Mouse (Mus musculus) kidney, adult 8-10 months (tissue): ENCODE measurements around the gene Cubn.
A peak's percentile ranks its signal among the peaks of the same experiment; 100 is the strongest.

ENCODE experiments used
- DNase-seq, 2 experiments: peaks; one replicate each; pipeline ENCODE4 v3.0.0; 2022

Gene Cubn

DNA sequence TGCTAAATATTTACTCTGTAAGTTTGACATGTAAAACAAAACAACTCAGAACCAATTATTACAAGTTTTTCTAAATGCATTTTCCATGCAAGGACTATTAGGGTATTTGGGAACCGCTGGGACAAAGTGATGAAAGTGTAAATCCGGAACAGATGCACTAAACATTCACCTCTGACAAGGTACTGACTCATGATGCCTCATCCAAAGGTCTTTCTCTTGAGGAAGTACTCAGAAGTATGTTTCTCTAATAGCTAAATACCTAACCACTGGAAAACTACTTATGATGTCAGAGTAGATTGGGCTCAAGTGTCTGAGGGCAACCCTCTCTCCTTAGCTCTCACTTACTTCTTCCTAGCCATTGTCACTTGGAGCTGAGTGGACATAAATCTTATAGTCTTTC lies 10.9 kb downstream of the Cubn start:
- DNase-seq, result no peak

DNA sequence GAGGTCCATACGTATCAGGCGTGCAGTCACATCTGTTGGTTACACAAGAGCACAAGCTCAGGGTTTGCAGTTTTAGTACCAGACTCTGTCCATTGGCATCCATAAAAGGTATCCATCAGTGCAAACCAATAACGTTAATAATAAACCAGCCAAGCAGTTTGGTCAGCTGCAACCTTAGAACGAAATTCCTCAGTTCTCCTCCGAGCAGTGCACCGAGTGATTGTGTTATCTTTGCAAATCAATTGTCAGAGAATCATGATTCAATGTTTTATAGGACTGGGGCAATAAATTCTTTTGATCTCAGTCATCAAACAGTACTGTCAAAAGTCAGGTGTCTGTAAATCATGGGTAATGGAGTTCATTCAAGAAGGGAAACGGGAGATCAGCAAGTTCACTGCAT lies 12.4 kb downstream of the Cubn start:
- no peak for DNase-seq

DNA sequence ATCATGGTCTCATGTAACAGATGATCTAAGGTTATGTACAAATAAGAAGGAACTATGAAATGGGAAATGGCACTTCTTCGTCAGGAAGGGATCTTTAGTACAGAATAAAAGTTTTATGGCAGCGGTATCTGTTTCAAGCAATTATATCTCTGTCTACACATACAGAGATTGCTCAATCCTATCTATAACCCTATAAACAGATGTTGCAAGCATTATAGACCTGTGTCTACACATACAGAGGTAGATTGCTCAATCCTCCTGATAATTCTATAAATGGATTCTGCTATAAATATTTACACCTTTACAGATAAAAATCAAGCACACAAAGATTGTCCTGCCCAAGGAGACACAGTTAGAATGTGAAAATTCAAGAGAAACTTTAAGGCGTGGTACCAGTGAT lies 21.5 kb downstream of the Cubn start:
- no peak for DNase-seq

DNA sequence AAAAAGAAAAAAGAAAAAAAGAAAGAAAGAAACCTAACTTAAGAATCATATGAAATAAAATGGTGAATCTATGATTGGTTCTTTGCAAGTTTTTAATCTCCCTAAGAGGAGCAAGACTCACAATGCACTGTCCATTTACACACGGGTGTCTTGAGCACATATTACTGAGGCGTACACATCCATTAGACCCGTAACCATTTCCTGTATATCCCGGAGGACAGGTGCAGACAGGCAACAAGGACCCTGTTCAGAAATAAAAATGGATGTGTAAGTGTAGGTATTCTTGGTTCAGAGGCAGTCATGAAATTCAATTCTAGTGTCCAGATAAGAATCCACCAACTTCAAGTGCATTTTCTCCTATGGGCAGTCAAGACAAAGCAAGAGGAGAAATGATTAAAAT lies 22.0 kb downstream of the Cubn start:
- DNase-seq, result no peak

DNA sequence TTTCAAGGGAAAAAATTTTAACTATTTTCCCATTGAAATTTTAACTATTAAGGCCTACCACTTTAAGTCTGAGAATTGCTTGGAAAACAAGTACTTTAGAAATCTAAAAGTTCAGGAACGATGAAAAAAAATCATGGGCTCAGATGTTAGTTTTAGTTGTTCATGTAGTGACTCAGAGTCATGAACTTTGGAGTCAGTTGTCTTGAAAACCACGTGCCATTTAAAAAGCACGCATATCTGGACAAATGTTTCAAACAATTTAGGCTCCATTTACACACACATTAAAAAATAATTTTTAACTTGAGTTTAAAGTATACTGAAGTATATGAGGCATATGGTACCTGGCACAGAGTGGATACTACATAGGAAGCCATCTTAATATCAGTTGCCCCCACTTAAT lies 24.9 kb downstream of the Cubn start:
- no peak for DNase-seq

DNA sequence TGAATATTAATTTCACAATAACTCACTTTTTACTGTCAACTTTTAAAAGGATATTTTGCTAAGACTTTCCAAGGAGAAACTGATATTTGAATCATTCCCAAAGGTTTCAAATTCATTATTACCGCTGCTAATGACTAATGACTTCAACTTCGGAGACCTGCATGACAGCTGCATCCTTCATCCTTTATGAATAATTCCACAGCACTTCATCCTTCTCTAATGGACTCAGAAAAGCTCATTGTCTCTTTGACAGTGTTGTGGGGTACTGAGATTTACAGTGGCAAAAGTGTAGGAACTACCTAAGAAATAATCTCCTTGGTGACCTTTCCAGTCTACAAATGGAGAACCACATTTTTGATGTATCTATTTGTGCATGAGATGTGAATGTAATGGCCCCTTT lies 33.5 kb downstream of the Cubn start:
- DNase-seq, result no peak

DNA sequence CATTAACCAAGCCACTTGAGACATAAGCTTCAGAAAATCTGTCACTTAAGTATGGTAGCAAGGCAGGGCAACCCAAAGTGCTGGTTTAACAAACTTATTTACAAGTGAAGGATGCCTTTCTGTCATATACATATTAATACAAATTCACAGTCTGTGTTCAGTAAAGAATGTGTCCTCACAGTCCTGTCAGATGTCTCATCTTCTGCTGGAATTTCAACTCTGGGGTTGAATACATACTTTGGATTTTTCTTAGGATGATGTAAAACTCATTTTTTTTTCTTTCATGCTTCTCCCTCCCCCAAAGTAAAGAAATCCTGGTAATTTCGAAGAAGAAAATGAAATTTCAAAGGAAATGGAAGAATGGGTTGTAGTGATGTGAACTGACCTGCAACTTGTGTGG lies 34.8 kb downstream of the Cubn start:
- DNase-seq, result no peak

DNA sequence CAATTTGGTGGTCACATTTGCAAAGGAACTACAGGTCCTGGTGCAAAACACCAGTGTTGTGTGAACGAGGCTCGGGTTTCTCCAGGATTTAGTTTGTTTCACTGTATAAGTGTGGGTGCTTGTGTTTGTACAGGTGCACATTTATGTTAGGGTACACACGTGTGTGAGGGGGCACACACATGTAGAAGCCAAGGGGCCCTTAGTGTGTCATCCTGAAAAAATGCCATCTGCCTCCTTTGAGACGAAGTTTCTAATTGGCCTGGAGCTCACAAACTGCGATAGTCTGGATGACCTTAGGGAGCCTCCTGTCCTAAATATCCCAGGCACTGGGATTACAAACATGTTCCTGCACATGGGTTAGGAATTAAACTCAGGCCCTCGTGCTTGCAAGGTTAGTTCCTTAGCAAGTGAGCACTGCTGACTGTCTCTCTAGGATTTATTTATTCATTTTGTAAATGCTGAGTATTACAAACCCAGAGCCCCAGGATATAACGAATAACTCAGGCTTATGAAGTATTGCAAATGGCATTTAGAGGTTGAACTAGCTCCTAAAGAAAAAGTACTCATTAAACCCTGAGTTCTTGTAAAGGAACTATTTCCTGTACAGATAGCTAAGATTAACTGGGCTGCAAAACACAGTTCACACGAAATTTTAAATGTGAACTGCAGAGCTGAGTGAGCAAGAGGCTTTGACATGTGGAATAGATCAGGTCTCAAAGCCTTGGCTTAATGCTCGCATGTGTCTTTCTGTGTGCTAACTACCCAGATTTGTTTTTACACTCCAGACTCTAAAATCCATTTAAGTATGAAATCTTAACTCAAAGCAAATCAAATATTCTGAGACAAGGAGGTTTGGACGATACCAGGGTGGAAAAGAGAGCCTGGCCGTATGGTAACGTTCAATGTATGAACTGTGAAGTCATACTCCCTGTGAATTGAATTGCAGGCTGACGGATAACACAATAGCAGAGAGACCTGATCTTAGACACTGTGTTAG lies 39.8 kb downstream of the Cubn start:
- DNase-seq, result no peak

DNA sequence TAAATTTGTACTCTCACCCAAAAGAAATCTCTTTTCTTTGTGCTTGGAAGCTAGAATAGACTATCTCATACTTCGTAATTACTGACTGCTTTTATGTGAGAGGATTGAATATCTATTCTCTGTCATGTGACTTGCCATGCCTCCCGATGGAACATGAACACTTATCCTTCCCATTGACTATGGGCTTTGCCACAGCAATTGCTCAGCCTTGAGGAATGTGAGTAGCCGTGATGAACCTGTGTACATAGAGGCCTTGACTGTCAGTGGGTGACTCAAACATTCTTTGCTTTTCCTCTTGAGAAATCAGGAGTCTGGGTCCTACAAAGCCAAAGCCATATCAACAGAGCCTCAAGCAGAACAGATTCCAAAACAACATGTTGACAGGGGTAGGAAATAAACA lies 40.7 kb downstream of the Cubn start:
- no peak for DNase-seq

DNA sequence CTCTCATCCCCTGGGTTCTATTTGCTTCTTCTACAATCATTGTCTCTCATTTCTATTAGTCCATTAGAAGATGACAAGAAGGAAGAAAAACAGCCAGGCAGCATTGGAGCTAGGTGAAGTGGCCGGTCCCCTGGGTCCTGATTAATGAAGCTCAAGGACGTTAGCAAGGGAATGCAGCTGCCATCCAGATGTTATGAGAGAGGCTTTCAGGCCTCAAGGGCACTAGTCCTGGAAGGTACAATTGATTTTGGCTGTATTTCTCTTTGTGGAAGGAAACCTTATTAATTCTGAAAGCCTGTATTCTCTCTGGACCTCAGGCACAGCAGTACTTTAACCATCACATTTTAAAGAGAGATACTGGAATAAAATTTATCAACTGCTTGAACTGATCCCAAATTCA lies 41.1 kb downstream of the Cubn start:
- no peak for DNase-seq

DNA sequence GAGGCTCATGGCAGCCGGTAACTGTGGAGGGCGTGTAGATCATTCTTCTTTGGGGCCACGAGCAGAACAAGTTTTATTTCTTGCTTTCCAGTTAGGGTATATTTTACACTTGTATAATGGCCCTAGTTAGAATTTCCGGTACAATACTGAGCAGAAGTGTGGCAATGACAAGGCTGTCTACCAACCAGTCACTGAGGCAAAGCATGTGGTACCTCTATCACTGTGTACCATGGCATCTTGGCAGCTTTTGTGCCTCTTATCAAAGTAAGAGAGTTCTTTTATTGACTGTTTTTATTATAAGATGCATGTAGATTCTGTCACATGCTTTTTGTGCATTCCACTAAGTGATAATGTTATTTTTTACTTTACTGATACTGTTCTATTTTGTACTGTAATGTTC lies 46.5 kb downstream of the Cubn start:
- DNase-seq, result no peak

DNA sequence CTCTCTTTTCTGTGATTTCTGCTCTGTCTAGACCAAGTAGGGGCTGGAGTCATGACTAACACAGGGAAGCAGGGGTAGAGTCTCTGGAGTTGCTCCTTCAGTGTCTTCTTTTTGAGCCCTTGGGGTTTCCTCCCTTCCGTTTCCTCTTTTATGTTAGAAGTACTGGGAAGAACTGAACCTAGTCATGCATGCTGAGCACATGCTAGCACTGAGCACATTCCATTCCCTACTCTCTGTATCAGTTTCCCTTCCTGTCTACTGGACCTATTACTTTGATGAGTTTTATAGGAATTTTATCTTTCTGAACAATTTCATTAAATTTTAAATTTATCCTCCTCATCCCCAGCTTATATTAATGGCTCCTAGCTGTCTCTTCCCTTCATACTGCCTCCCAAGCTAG lies 52.6 kb downstream of the Cubn start:
- DNase-seq, result no peak

DNA sequence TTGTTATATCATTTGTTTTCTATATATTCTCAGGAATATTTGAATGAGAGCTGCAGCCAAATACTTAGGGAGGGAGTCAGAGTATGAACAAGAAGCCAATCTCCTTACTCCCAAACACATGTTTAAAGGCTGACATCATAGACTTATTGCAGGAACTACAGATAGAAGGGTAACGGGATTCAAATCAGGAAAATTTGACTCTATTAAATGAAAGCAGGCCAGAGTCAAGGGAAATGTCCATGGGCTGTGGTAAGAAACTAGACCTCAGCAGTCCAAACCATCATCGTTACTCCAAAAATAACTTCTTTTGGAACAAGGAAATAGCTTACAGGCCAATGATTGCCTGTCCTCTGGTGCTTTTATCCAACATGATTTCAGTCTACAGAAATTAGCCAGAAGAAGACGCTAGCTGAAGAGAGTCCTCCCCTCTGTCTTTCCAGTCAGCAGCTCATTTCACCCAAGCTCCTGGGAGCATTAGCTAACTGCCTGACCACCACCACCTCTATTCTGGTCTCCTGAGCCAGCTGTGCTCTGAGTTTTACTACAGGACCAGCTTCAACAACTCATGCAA lies 53.3 kb downstream of the Cubn start:
- DNase-seq, result no peak

DNA sequence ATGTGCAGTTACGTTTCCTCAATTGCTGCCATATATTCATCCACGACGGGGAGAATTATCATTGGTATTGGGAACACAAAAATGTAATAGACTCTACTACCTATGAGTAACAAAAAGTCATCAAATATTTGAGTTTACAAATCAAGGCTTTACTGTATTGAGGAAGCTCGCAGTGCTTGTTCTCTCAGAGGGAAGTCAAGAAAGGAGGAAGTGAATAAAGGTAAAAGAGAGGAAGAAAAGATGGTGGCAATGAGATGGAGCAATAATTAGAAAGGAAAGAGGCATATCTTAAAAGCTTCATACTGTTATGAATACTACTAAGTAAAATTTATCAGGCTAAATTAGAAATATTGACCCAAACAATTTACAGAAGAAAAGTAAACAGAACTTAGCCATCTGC lies 59.6 kb downstream of the Cubn start:
- no peak for DNase-seq

DNA sequence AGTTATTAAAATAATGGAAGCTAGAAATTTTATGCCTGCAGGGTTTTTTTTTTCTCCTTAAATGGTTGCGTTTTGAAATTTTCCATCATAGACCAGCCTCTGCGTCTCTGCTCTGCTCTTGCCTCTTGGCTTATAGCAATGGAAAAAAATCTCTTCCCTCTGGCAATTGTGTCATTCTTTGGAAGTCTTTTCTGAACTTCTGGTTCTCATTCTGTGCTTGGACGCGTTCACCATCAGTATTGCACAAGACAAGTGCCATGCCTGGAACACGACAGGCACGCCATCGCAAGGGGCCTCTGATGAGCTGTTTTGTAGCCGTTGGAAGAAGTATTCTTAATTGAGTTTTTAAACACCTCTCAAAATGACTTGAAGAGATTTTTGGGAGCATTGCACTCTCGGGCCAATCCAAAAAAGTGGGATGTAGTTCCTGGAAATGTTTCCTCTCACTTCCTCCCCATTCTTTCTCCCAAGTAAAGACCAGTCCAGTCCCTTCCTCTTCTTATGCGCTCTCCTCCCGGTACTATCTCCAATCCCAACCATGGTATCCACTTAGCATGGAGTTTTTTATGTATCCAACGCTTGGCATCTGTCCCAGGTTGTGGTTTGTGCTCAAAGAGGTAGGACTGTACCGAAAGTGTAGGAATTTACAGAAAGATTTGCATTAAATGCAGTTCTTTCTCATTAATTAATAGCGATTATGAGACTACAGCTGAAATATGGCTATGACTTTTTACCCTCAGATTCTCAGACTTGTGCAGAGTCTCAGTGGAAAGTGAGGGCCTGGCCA lies 69.4 kb downstream of the Cubn start:
- DNase-seq, result no peak

DNA sequence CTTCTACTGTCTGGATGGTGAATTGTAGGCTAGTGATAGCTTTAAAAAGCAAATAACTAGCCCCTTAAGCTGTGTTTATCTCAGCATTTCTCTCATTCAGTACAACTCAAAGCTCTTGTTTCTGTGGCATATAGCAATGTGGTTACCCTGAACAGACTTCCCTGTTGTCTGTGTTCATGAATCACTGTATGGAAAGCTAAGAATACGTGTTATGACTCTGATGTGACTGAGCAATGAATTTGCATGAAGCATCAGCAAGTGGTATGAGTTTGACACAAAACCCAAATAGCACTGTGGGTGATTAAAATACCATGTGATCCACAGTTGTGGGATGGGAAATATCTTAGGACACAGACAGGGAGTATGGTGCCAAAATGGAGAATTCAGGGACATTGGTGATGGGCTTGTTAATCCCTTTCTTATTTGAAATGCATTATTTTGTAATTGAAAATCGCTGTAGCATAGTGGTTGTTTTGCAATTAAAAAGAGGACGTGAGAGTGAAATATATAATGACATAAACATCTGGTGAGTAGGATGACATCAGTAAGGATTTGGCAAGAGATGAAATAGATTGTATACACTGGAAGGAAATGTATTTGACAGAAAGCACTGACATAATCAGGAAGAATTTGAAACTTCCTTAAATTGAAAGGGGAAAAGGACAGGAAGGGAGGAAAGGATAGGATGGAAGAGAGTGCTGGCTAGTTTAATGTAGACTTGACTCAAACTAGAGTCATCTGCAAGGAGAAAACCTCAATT lies 74.7 kb downstream of the Cubn start:
- no peak for DNase-seq

DNA sequence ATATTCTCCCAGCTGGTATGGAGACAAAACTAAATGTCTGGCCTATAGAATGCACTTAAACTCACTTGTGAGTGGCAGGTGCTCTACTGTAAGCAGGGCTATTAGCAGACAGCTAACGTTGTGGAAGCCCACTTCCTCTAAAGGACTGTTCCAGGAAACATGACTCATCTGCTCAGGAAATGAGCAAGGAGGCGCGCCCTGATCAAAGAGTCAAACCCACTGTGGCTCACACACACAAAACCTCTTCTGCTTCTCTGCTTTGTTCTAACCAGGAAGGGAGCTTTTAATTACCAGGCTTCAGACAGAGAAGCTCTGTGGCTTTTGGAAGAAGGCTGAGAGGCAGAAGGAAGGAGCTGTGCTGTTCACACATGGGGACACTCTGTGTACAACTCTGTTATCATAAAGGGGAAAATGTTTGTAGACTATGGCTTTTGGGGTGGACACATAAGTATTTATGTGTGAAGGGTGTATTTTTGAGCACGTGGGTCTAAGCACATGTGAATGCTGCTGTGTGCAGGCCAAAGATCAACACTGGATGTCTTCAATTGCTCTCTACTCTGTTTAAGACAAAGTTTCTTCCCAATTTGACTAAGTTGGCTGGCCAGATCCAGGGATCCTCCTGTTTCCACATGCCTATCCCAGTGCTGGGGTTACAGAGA lies 78.0 kb downstream of the Cubn start:
- DNase-seq, result peak; percentile 51 to 58

DNA sequence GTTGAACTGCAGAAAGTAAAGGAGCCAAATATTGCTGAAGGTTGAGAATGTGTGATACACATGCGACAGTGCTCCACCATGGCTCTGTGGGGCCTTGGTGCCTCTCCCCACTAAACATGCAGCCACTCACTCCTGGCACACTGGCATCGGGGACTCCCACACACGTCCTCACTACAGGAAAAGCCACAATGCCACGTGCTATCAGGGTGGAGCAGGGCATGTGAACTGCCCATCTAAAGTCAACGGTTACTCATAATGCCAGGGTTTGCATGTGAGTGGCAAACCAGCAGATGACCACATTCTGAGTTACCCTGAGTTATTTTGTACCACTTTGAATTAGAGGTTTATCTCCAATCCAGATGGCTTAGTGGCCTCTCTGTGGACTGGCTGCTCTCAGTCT lies 81.0 kb downstream of the Cubn start:
- DNase-seq, result no peak

DNA sequence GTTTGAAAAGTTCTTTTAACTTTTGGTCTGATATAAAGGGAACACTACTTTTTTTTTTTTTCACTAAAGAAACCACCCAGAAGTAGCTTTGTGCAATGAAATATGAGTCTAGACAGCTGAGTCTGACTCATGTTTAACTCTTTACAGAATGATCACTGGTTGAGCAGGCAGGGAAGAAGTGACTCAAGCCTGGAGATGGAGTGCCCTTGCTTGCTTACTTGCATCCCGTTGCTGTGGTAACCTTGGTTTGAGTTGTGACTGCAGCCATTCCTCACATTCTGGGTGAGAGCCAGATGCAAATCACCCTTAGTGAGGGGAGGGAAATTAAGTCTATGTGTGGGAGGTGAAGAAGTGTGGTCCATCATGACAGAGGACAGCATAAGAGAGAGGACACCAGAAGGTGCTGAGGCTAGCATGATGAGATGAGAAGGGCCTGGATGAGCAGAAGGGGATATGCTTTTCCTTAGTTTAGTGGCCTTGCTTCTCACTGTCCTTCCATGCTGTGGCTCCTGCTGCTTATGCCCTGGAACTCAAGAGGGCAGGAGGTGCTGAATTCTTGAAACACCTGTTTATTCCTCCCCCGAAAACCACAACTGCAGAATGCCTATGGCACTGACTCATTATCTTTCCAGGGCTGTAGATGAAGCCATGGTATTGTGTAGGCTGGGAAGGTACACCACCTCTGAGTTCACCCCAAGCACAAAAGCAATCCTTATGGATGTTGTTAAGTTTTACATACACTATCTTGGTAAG lies 81.7 kb downstream of the Cubn start:
- DNase-seq, result peak in 1 of 2 experiments; percentile 6

DNA sequence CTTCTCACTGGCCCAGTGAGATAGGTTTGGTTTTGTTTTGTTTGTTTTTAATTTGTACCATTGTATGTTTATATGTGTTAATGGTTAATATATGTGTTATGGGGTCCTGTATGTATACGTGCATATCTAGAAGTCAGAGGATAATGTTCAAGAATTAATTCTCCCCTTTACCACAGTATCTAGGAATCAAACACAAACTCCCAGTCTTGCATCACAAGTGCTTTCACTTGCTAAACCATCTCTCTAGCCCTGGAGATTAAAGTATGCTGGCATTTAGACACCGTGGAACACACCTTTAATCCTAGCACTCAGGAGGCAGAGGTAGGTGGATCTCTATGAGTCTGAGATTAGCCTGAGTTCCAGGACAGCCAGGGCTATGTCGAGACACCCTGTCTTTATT lies 83.3 kb downstream of the Cubn start:
- DNase-seq, result no peak

DNA sequence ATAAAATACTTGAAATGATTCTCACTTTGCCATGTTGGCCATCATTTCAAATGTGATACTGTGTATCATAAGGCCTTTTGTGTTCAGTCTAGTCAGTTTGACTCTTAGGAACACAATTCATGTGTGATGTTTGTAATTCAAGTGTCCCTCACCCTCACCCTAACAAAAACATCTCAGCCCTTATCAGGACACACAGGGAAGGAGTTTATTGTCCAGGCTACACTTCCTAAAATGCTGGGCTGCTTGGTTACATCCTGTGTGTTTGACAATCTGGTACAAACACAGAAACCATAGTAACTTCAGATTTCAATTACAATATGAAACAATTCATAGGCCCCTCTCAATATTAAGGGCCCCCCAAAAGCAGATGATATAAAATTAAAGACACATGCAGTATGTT lies 83.9 kb downstream of the Cubn start:
- no peak for DNase-seq

DNA sequence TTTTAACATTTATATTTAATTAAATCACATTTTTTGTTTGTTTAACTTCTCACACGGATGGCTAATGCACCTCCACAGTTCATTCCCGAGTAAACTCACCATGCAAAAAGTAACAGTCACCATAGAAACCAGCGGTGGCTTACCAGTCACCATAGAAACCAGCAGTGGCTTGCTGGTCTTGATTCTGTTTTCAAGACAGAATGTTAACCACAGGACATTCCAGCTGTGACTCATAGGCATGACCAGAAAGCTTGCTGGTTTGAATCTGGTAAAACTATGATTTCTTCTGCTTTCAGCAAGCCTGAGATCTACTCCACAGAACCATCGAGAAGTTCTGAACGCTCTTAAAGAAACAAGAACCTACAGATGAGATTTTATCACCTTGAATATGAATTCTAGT lies 84.3 kb downstream of the Cubn start:
- DNase-seq, result no peak
